In genomic region chr6:8956743-8957528, GRCm38 (mm10) we compare ENCODE assay signal across 10 mouse cellular contexts. TPM values are rescaled to one million over a fixed set of nuclear protein-coding genes. Genes with fewer than 3 reads are reported as not detected.
A peak's percentile ranks its signal among the peaks of the same experiment; 100 is the strongest.
DNase-seq lines count a peak whose midpoint lies in the region; ATAC-seq and TF ChIP-seq lines count a peak whose summit lies in the region.
"Had no signal": no experiment of that assay in that cellular context is flagged by ENCODE, and none has a peak within 500 bp of the region (broad histone marks: within the 10 kb centered on the region; RNA-seq: fewer than 3 reads in every experiment).

No protein-coding gene starts in this region.

- no peaks in the 10 kb centered on the region for H3K9me3 ChIP-seq in hindbrain, embryonic 11.5 days (ENCODE audit: control insufficient read depth, low read length)
- H3K9me3 ChIP-seq in midbrain, postnatal 0 days (ENCODE audit: low read length): no peaks in the 10 kb centered on the region

- no peaks in the 10 kb centered on the region for H3K36me3 ChIP-seq in hindbrain, embryonic 11.5 days (ENCODE audit: control insufficient read depth, insufficient read depth, low read length)
- H3K36me3 ChIP-seq in midbrain, postnatal 0 days (ENCODE audit: insufficient read depth, low read length): no peaks in the 10 kb centered on the region

- H3K27ac ChIP-seq in hindbrain, embryonic 11.5 days (ENCODE audit: low read depth, low read length): no peak overlapping the region
- peak overlapping the region; percentile 65 for H3K27ac ChIP-seq in midbrain, postnatal 0 days (ENCODE audit: low read depth, low read length)

- peaks cover 5% of the 10 kb centered on the region; the same call in 1 of the 2 replicates for H3K4me1 ChIP-seq in hindbrain, embryonic 11.5 days (replicated peaks; ENCODE audit: control insufficient read depth, insufficient read depth, low read length)
- no peaks in the 10 kb centered on the region; the same call in 1 of the 2 replicates for H3K4me1 ChIP-seq in midbrain, postnatal 0 days (ENCODE audit: insufficient read depth, low read length)

- H3K27me3 ChIP-seq in hindbrain, embryonic 11.5 days (ENCODE audit: control insufficient read depth, insufficient read depth, low read length): peaks cover 30% of the 10 kb centered on the region
- H3K27me3 ChIP-seq in midbrain, postnatal 0 days (ENCODE audit: insufficient read depth, low read length): peaks cover 9% of the 10 kb centered on the region; the same call in 1 of the 2 replicates

- peak; percentile 83 for ATAC-seq in hindbrain, embryonic 11.5 days (ENCODE audit: low FRiP score)
- ATAC-seq in midbrain, postnatal 0 days (ENCODE audit: low FRiP score): peak; percentile 67
- no peak for ATAC-seq in CD4-positive, CD25-positive, alpha-beta regulatory T cell, adult 4 months

- TF ChIP-seq CTCF in midbrain, postnatal 0 days (IDR thresholded peaks at IDR 0.05): no peak

- WGBS in hindbrain, embryonic 11.5 days: 1% methylated on average over 25 of the region's 25 CpGs
- 4% methylated on average over 25 of the region's 25 CpGs for WGBS in midbrain, postnatal 0 days

- peak overlapping the region; percentile 41 for H3K4me2 ChIP-seq in hindbrain, embryonic 11.5 days (replicated peaks; ENCODE audit: low read depth, low read length)
- peak overlapping the region; percentile 59 for H3K4me2 ChIP-seq in midbrain, postnatal 0 days (ENCODE audit: low read depth, low read length, poor library complexity, severe bottlenecking)

- peak overlapping the region; percentile 23 for H3K4me3 ChIP-seq in hindbrain, embryonic 11.5 days (ENCODE audit: low read depth, low read length)
- H3K4me3 ChIP-seq in midbrain, postnatal 0 days (ENCODE audit: low read depth, low read length): peak overlapping the region; percentile 37

- DNase-seq in ES-CJ7 (ENCODE audit: low read depth, low spot score): peak; percentile 96
- DNase-seq in embryo, embryonic 10 days (ENCODE audit: low spot score): peak; percentile 68
- DNase-seq in hindbrain, embryonic 11.5 days (ENCODE audit: low spot score): peak; percentile 76
- peak; percentile 74 for DNase-seq in midbrain, postnatal 0 days (ENCODE audit: low spot score)
- DNase-seq in ovary, postnatal 14 days (ENCODE audit: low spot score): no peak
- DNase-seq in urinary bladder, postnatal 10 days (ENCODE audit: low spot score): no peak
- DNase-seq: kidney, adult 11 months had no signal

- no peak overlapping the region for H3K9ac ChIP-seq in hindbrain, embryonic 11.5 days (ENCODE audit: low read depth, low read length)
- H3K9ac ChIP-seq in midbrain, postnatal 0 days (replicated peaks; ENCODE audit: low read length, poor library complexity, severe bottlenecking): 0 out of 2 replicates have a peak overlapping the region, but pooled peaks have one; percentile 36

RNA-seq across cellular contexts. Expression of gene Nxph1, which starts 8.7 kb away (rescaled TPM):
- polyA plus RNA-seq in hindbrain, embryonic 11.5 days (2014; fragmentation: Nextera tagmentation; extraction: Ambion mirVana): 10.1 and 12.8 TPM in 2 replicates
- 75.5 and 77.7 TPM in 2 replicates for total RNA-seq in midbrain, postnatal 0 days (2014; rRNA removed)
- 103 and 104 TPM in 2 replicates for polyA plus RNA-seq in midbrain, postnatal 0 days (2015; fragmentation: Nextera tagmentation; extraction: Ambion mirVana)
- not detected for polyA plus RNA-seq in CD4-positive, CD25-positive, alpha-beta regulatory T cell, adult 4 months (2017; shearing (Covaris generic))
- total RNA-seq: granulocyte monocyte progenitor cell, adult 5-6 weeks; MEL had no signal

Comparison
In these comparisons a context has a peak if more than half of its experiments do, and no peak if none do; other contexts are left out.
1. DNase-seq: peak in ES-CJ7 (single experiment), embryo, embryonic 10 days (single experiment), hindbrain, embryonic 11.5 days (single experiment) and midbrain, postnatal 0 days (single experiment); none in ovary, postnatal 14 days (single experiment) and urinary bladder, postnatal 10 days (single experiment).
2. RNA of gene Nxph1, which starts 8.7 kb away (polyA plus RNA-seq): 103 to 104 TPM in midbrain, postnatal 0 days and 10.1 to 12.8 TPM in hindbrain, embryonic 11.5 days; not detected in CD4-positive, CD25-positive, alpha-beta regulatory T cell, adult 4 months; every median in the first group is over 10 times any median in the second.